Mouse (Mus musculus) MEL (cell line): ENCODE measurements at regions not wholly inside any gene's neighbourhood (a gene's known extent, or its start where the extent isn't known, plus 50 kb on each side); places are given as distances from the start of the nearest gene placed in this dataset.

Source experiments
- DNase-seq: peaks from one replicate; pipeline ENCODE4 v3.0.0; 2011; ENCODE audit warnings: low read depth, low spot score
- H3K27ac ChIP-seq: 2 replicates; pipeline ENCODE4 v1.5.1; 2012; ENCODE audit warnings: low read depth, mild to moderate bottlenecking, control low read depth, low read length, moderate library complexity; ENCODE audit not compliant: control insufficient read depth
- H3K27me3 ChIP-seq, 2 experiments: fragments of 150-350 bp in 1 of 2; sonication (generic) in 1 of 2; 2 replicates each; pipeline ENCODE4 v1.6.1; 2012; ENCODE audit warnings: low read length in 2 of 2, mild to moderate bottlenecking in 2 of 2, improper control_type of control experiment in 1 of 2, moderate library complexity in 1 of 2; ENCODE audit not compliant: insufficient read depth in 2 of 2, control insufficient read depth in 1 of 2
- H3K36me3 ChIP-seq, 2 experiments: 2 replicates each; pipeline ENCODE4 v1.6.1; 2012 to 2014; ENCODE audit warnings: low read length in 2 of 2, improper control_type of control experiment in 1 of 2, inconsistent platforms in 1 of 2, mild to moderate bottlenecking in 1 of 2; ENCODE audit not compliant: insufficient read depth in 2 of 2, control insufficient read depth in 1 of 2
- H3K4me1 ChIP-seq, 2 experiments: fragments of 150-350 bp in 1 of 2; sonication (generic) in 1 of 2; 2 replicates each; pipeline ENCODE4 v1.6.1; 2012; ENCODE audit warnings: low read length in 2 of 2, improper control_type of control experiment in 1 of 2, mild to moderate bottlenecking in 1 of 2; ENCODE audit not compliant: insufficient read depth in 2 of 2, control insufficient read depth in 1 of 2
- H3K4me3 ChIP-seq, 2 experiments: fragments of 150-350 bp in 1 of 2; sonication (generic) in 1 of 2; 2 replicates each; pipeline ENCODE4 v1.5.1; 2012; ENCODE audit warnings: low read depth in 2 of 2, low read length in 2 of 2, mild to moderate bottlenecking in 2 of 2, moderate library complexity in 2 of 2, control low read depth in 1 of 2, improper control_type of control experiment in 1 of 2; ENCODE audit not compliant: control insufficient read depth in 1 of 2, insufficient read depth in 1 of 2
- H3K79me2 ChIP-seq: 2 replicates; pipeline ENCODE4 v1.6.1; 2012; ENCODE audit warnings: mild to moderate bottlenecking, low read length, moderate library complexity; ENCODE audit not compliant: control insufficient read depth, poor library complexity, insufficient read depth
- H3K9ac ChIP-seq: 2 replicates; pipeline ENCODE4 v1.6.1; 2012; ENCODE audit warnings: low read depth, mild to moderate bottlenecking, control low read depth, low read length, moderate library complexity; ENCODE audit not compliant: control insufficient read depth, poor library complexity, severe bottlenecking
- H3K9me3 ChIP-seq: fragments of 150-350 bp; sonication (generic); replicated peaks from 2 replicates; pipeline ENCODE4 v1.6.1; 2012; ENCODE audit warnings: mild to moderate bottlenecking, low read length, improper control_type of control experiment, moderate library complexity; ENCODE audit not compliant: insufficient read depth
- CHD1 ChIP-seq: IDR thresholded peaks from 2 replicates; pipeline ENCODE4 v1.6.1; 2012; ENCODE audit warnings: low read depth, mild to moderate bottlenecking, inconsistent platforms, low read length, improper control_type of control experiment
- E2F4 ChIP-seq: IDR thresholded peaks from 2 replicates; pipeline ENCODE4 v1.6.1; 2011; ENCODE audit warnings: low read depth, low read length, improper control_type of control experiment, borderline replicate concordance
- EP300 ChIP-seq, 2 experiments: IDR thresholded peaks; 2 replicates each; pipeline ENCODE4 v1.6.1; 2011; ENCODE audit warnings: improper control_type of control experiment in 2 of 2, low read length in 2 of 2, low read depth in 1 of 2, mild to moderate bottlenecking in 1 of 2
- GABPA ChIP-seq: IDR thresholded peaks from 2 replicates; pipeline ENCODE4 v1.6.1; 2012; ENCODE audit warnings: low read depth, mild to moderate bottlenecking, inconsistent platforms, low read length, improper control_type of control experiment, moderate library complexity
- KAT2A ChIP-seq: conservative IDR thresholded peaks from 2 replicates; pipeline ENCODE4 v1.6.1; 2012; ENCODE audit warnings: low read depth, low read length, improper control_type of control experiment, inconsistent platforms
- MAFK ChIP-seq: IDR thresholded peaks from 2 replicates; pipeline ENCODE4 v1.6.1; 2011; ENCODE audit warnings: low read depth, mild to moderate bottlenecking, low read length, improper control_type of control experiment, borderline replicate concordance
- MAX ChIP-seq: IDR thresholded peaks from 2 replicates; pipeline ENCODE4 v1.6.1; 2011; ENCODE audit warnings: low read length, improper control_type of control experiment
- MEF2A ChIP-seq: IDR thresholded peaks from 2 replicates; pipeline ENCODE4 v1.6.1; 2014; ENCODE audit warnings: low read depth, mild to moderate bottlenecking, inconsistent platforms, low read length, improper control_type of control experiment; ENCODE audit not compliant: poor library complexity, insufficient replicate concordance, severe bottlenecking; ENCODE audit errors: extremely low read depth
- MYC ChIP-seq: IDR thresholded peaks from 2 replicates; pipeline ENCODE4 v1.6.1; 2011; ENCODE audit warnings: low read depth, mild to moderate bottlenecking, low read length, improper control_type of control experiment, moderate library complexity
- NELFE ChIP-seq: IDR thresholded peaks from 2 replicates; pipeline ENCODE4 v1.6.1; 2011; ENCODE audit warnings: low read depth, low read length, improper control_type of control experiment
- NRF1 ChIP-seq: IDR thresholded peaks from 2 replicates; pipeline ENCODE4 v1.6.1; 2014; ENCODE audit warnings: low read depth, mild to moderate bottlenecking, inconsistent platforms, low read length, improper control_type of control experiment, moderate library complexity; ENCODE audit not compliant: poor library complexity, insufficient read depth, severe bottlenecking
- POLR2AphosphoS2 ChIP-seq: IDR thresholded peaks from 2 replicates; pipeline ENCODE4 v1.6.1; 2011; ENCODE audit warnings: low read length, improper control_type of control experiment
- POLR2AphosphoS5 ChIP-seq: IDR thresholded peaks from 2 replicates; pipeline ENCODE4 v1.6.1; 2012; ENCODE audit warnings: low read depth, borderline replicate concordance, mild to moderate bottlenecking, inconsistent platforms, low read length, moderate library complexity, mixed read lengths
- RCOR1 ChIP-seq: IDR thresholded peaks from 2 replicates; pipeline ENCODE4 v1.6.1; 2012; ENCODE audit warnings: low read depth, mild to moderate bottlenecking, inconsistent platforms, low read length, improper control_type of control experiment
- SMC3 ChIP-seq: IDR thresholded peaks from 2 replicates; pipeline ENCODE4 v1.6.1; 2011; ENCODE audit warnings: low read depth, low read length, improper control_type of control experiment
- TBP ChIP-seq: IDR thresholded peaks from 2 replicates; pipeline ENCODE4 v1.8.0; 2011; ENCODE audit warnings: low read depth, low read length, improper control_type of control experiment
- TCF12 ChIP-seq: IDR thresholded peaks from 2 replicates; pipeline ENCODE4 v1.6.1; 2014; ENCODE audit warnings: low read depth, mild to moderate bottlenecking, inconsistent platforms, low read length, improper control_type of control experiment, moderate library complexity
- UBTF ChIP-seq: IDR thresholded peaks from 2 replicates; pipeline ENCODE4 v1.6.1; 2012; ENCODE audit warnings: low read depth, mild to moderate bottlenecking, inconsistent platforms, low read length, improper control_type of control experiment, moderate library complexity, borderline replicate concordance; ENCODE audit not compliant: insufficient read depth
- USF1 ChIP-seq: IDR thresholded peaks from 2 replicates; pipeline ENCODE4 v1.6.1; 2014; ENCODE audit warnings: low read depth, mild to moderate bottlenecking, inconsistent platforms, low read length, improper control_type of control experiment, moderate library complexity
- USF2 ChIP-seq, 2 experiments: IDR thresholded peaks; 2 replicates each; pipeline ENCODE4 v1.6.1; 2011 to 2012; ENCODE audit warnings: improper control_type of control experiment in 2 of 2, low read length in 2 of 2, borderline replicate concordance in 1 of 2, inconsistent platforms in 1 of 2, low read depth in 1 of 2, mild to moderate bottlenecking in 1 of 2; ENCODE audit not compliant: insufficient read depth in 1 of 2
- ZC3H11A ChIP-seq: IDR thresholded peaks from 2 replicates; pipeline ENCODE4 v1.6.1; 2012; ENCODE audit warnings: low read depth, mild to moderate bottlenecking, inconsistent platforms, low read length, improper control_type of control experiment
- ZMIZ1 ChIP-seq: IDR thresholded peaks from 2 replicates; pipeline ENCODE4 v1.6.1; 2012; ENCODE audit warnings: low read depth, mild to moderate bottlenecking, inconsistent platforms, low read length, improper control_type of control experiment, moderate library complexity

DNA sequence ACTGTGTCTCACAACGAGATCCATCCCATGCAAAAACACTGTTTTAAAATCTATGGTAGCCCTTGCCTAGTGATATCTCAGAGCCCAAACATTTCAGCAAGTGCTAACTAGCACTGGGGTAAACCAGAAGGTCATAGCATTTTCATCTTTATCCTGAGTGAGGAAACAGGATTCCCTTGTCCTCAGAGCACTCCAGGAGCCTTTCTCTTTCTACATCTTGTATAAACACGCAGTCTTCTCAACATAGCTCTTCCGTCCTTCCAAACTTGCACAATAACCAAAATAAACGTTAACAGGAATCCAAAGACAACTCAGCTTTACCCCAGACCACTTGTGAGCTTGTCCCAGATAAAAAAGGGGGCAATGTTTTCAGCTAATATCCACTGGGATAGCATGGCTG, 323.8 kb upstream of the Npvf start:
- Histone ChIP-seq H3K79me2 (no peaks in the 10 kb centered on the region), H3K4me1 (0 out of 4 replicates have a peak, but pooled peaks cover 0 to 4% of the 10 kb centered on the region in 2 experiments), H3K27me3 (no peaks in the 10 kb centered on the region), H3K4me3 (no peak overlapping the region), H3K9ac (no peak overlapping the region), H3K27ac (no peak overlapping the region), H3K9me3 (no peaks in the 10 kb centered on the region), H3K36me3 (no peaks in the 10 kb centered on the region)
- DNase-seq = no peak
- TF ChIP-seq KAT2A = no peak
- no peak for TF ChIP-seq MYC
- no peak for TF ChIP-seq SMC3
- no peak for TF ChIP-seq E2F4
- TF ChIP-seq UBTF = no peak
- TF ChIP-seq CHD1 = no peak
- no peak for TF ChIP-seq TBP
- TF ChIP-seq EP300 (IDR thresholded peaks at IDR 0.05; ENCODE audit: low read depth in 1 of 2, low read length in 2 of 2) = no peak
- TF ChIP-seq GABPA = no peak
- TF ChIP-seq POLR2AphosphoS2 = no peak
- no peak for TF ChIP-seq ZC3H11A

DNA sequence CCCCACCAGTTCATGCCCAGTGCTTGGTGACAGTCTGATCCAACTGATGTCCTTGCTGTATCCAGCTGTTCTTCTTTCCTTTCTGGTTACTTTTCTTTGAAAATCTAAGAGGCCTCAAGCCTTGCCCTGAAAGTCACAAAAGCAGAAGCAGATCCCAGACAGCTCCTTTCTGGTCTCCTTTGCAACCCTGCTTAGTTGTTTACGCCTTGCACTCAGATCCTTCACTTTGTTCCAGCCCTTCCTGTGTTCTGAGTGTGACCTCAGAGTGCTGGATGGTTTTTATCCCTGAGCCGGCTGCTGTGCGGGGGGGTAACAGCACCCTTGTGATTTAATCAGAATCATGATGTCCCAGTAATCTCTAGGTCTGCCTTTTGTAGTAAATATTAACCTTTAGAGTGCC, 324.3 kb upstream of the Npvf start:
- no peak for DNase-seq
- H3K9me3 ChIP-seq = no peaks in the 10 kb centered on the region
- H3K36me3 ChIP-seq = no peaks in the 10 kb centered on the region
- TF ChIP-seq CHD1 = no peak
- no peak for TF ChIP-seq TCF12
- no peak for TF ChIP-seq MAX
- TF ChIP-seq POLR2AphosphoS5 = no peak
- no peak for TF ChIP-seq MEF2A
- no peak for TF ChIP-seq RCOR1
- TF ChIP-seq UBTF = no peak
- no peak for TF ChIP-seq USF1
- no peak for TF ChIP-seq NELFE
- TF ChIP-seq ZMIZ1 = no peak
- no peak for TF ChIP-seq MAFK
- no peak for TF ChIP-seq NRF1
- TF ChIP-seq USF2 (IDR thresholded peaks at IDR 0.05; ENCODE audit: borderline replicate concordance in 1 of 2, insufficient read depth in 1 of 2, low read depth in 1 of 2, low read length in 2 of 2) = no peak
- TF ChIP-seq EP300 (IDR thresholded peaks at IDR 0.05; ENCODE audit: low read depth in 1 of 2, low read length in 2 of 2) = no peak
- no peak overlapping the region for H3K27ac ChIP-seq
- H3K4me3 ChIP-seq = no peak overlapping the region
- H3K27me3 ChIP-seq = no peaks in the 10 kb centered on the region
- H3K9ac ChIP-seq = no peak overlapping the region
- no peaks in the 10 kb centered on the region for H3K79me2 ChIP-seq
- no peaks in the 10 kb centered on the region for H3K4me1 ChIP-seq
